Mouse (Mus musculus): ENCODE results near the gene Vmn1r14.
"Not testable (repeated sequence)": the region's sequence is repeated elsewhere in the genome, so short reads cannot be mapped to it uniquely, and the experiment has no call there.

Vmn1r14 gene

DNA sequence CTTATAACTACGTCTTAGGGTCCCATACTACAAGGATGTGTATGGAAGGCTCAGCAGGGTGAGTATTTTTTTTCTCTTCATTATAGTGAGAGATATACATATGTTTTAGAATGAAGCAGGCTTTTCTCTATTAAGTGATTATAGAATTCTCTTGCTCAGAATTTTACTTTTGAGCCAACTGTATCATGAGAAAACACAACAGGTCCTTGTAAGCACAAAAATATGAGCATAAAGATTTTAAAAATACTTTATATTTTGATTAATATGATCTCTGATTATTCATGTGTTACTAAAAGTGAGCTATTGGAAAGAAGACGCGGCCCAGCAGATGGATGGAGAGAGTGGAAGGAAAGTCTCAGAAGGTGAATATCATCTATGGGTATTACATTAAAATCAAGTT is at the start of gene Vmn1r14:
Gene Vmn1r14 (plus strand): TSS at position 301 of the 400 bp plus-strand sequence.
- DNase-seq (ENCODE audit: low read depth), result no peak

GRCm38 (mm10) chr6:57190016-57190415 is 41.5 kb upstream of the Vmn1r14 start:
- DNase-seq (ENCODE audit: low read depth), result not testable (repeated sequence)

DNA sequence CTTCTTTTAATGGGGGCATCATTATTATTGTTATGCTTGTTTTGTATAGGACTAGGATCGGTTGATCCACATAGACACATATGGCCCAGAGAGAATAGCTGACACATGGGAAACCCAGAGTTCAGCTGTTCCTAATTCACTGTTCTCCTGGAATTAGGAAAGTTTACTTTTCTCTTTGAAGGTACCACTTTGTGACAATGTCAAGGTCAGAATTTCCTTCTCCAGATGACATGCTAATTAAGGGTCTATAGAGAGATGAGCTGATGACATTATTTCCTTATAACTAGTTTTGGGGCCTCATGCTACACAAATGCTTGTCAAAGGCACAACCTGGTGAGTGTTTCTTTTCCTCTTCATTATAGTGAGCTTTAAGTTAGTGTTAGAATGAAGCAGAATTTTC is 28.5 kb upstream of the Vmn1r14 start, which contains the start of gene Vmn1r13:
Gene Vmn1r13 (plus strand): TSS at position 301 of the 400 bp plus-strand sequence.
- DNase-seq (ENCODE audit: low read depth), result not testable (repeated sequence)

GRCm38 (mm10) chr6:57257652-57258051 is 26.2 kb downstream of the Vmn1r14 start, which contains the start of gene Vmn1r15:
Gene Vmn1r15 (plus strand): TSS chr6:57257952.
- no peak for DNase-seq (ENCODE audit: low read depth)

DNA sequence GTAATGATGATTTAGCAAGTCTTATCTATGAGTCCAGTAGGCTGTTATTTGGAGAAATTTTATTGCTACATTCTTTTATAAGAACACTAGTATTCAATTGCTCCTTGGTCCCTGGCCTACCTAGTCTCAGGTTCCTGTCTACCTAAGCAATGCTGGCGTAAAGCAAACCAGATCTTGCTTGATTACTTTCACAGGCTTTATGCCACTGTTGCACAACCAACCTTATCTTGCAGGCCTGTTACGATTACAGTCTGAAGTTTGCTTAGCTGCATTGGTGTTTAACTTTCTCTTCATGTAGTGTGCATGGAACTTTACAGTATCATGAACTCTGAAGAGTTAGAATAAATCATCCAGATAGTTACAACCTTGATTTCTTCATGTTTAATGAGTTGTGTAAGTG is 29.5 kb downstream of the Vmn1r14 start:
- DNase-seq (ENCODE audit: low read depth), result no peak

DNA sequence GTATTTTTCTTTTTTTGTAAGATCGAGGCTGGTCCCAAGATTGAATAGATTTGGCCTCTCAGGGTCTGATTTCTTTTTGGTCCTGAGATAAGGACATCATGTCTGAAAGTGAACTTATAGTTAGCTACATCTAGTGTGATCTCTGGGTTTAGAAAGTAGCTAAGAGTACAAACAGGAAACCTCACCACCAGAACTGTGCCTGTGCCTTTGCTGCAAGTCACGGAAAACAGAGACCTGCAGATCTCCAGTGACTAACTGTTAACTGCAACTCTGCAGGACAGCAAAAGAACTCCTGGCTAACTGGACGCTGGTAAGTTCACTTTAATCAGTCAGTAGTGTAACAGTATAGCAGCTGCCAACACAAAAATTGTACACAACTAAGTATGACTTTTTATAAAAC is 40.4 kb downstream of the Vmn1r14 start:
- DNase-seq (ENCODE audit: low read depth), result no peak

GRCm38 (mm10) chr6:57272517-57272916 is 41.0 kb downstream of the Vmn1r14 start:
- no peak for DNase-seq (ENCODE audit: low read depth)

DNA sequence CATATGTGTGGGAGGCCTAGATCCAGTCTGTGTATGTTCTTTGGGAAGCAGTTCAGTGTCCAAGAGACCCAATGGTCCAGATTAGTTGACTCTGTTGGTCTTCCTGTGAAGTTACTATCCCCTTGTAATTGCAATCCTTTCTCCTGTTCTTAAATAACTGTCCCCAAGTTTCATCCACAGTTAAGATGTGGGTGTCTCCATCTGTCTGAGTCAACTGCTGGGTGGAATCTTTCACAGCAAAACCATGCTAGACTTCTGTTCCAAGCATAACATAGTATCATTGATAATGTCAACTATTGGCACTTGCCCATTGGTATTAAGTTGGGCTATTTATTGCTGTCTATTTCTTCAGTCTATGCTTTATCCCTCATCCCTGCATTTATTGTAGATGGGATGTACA is 47.5 kb downstream of the Vmn1r14 start:
- DNase-seq (ENCODE audit: low read depth), result no peak
